Mouse (Mus musculus): ENCODE results near the gene Rnase11.

The Rnase11 gene

GRCm38 (mm10) chr14:51050063-51050462 lies at the start of gene Rnase11:
TSS of gene Rnase11 (minus strand) at chr14:51050163.
- DNase-seq (ENCODE audit: low spot score): no peak

- DNase-seq (ENCODE audit: low spot score): no peak
Observed at GRCm38 (mm10) chr14:51098921-51099320, 49.0 kb upstream of the Rnase11 start.

GRCm38 (mm10) chr14:51098300-51098699 lies 48.3 kb upstream of the Rnase11 start:
- peak; percentile 54 for DNase-seq (ENCODE audit: low spot score)

GRCm38 (mm10) chr14:51095736-51096524 lies 46.0 kb upstream of the Rnase11 start:
- no peak for DNase-seq (ENCODE audit: low spot score)

GRCm38 (mm10) chr14:51094921-51095320 lies 45.0 kb upstream of the Rnase11 start:
- DNase-seq (ENCODE audit: low spot score): no peak

- DNase-seq (ENCODE audit: low spot score): no peak
Observed at GRCm38 (mm10) chr14:51094096-51094875, 44.3 kb upstream of the Rnase11 start.

GRCm38 (mm10) chr14:51093496-51093895 lies 43.5 kb upstream of the Rnase11 start:
- DNase-seq (ENCODE audit: low spot score): no peak

GRCm38 (mm10) chr14:51092073-51092620 lies 42.2 kb upstream of the Rnase11 start:
- DNase-seq (ENCODE audit: low spot score): no peak

- DNase-seq (ENCODE audit: low spot score): peak; percentile 57
Observed at GRCm38 (mm10) chr14:51090921-51091900, 41.2 kb upstream of the Rnase11 start, which contains the start of the genes Rnase4 and Ang. TSS of gene Rnase4 (plus strand) at chr14:51091077. TSS of gene Ang (plus strand) at chr14:51091150.

- DNase-seq (ENCODE audit: low spot score): peak; percentile 75
Observed at GRCm38 (mm10) chr14:51090077-51090781, 40.3 kb upstream of the Rnase11 start.

- DNase-seq (ENCODE audit: low spot score): no peak
Observed at GRCm38 (mm10) chr14:51089674-51090076, 39.7 kb upstream of the Rnase11 start.

- DNase-seq (ENCODE audit: low spot score): peak; percentile 93
Observed at GRCm38 (mm10) chr14:51088970-51089673, 39.2 kb upstream of the Rnase11 start.

- peak; percentile 85 for DNase-seq (ENCODE audit: low spot score)
Observed at GRCm38 (mm10) chr14:51088166-51088969, 38.4 kb upstream of the Rnase11 start.

- no peak for DNase-seq (ENCODE audit: low spot score)
Observed at GRCm38 (mm10) chr14:51087762-51088161, 37.8 kb upstream of the Rnase11 start.

GRCm38 (mm10) chr14:51085911-51086310 lies 35.9 kb upstream of the Rnase11 start:
- no peak for DNase-seq (ENCODE audit: low spot score)

GRCm38 (mm10) chr14:51085086-51085485 lies 35.1 kb upstream of the Rnase11 start:
- DNase-seq (ENCODE audit: low spot score): no peak

- no peak for DNase-seq (ENCODE audit: low spot score)
Observed at GRCm38 (mm10) chr14:51083805-51084204, 33.8 kb upstream of the Rnase11 start.

GRCm38 (mm10) chr14:51082599-51083581 lies 32.9 kb upstream of the Rnase11 start:
- DNase-seq (ENCODE audit: low spot score): peak; percentile 50

All from testis, postnatal 14 days (tissue).